In genomic region chr13:14063013-14063941, GRCm38 (mm10) we compare ENCODE assay signal across 8 mouse cellular contexts. TPM values are rescaled to one million over a fixed set of nuclear protein-coding genes. Genes with fewer than 3 reads are reported as not detected.
DNase-seq lines count a peak whose midpoint lies in the region; ATAC-seq and TF ChIP-seq lines count a peak whose summit lies in the region.

TSS of gene Arid4b (plus strand) at chr13:14063232.
TSS of gene Ggps1 (minus strand) at chr13:14063488.

- H3K4me2 ChIP-seq in heart, embryonic 15.5 days: peak within 1 kb of the TSS; percentile 77
- H3K4me2 ChIP-seq in liver, embryonic 14.5 days (ENCODE audit: low read depth): peak within 1 kb of the TSS; percentile 85
- H3K4me2 ChIP-seq in neural tube, embryonic 11.5 days (ENCODE audit: low read depth): peak within 1 kb of the TSS; percentile 75
- H3K4me2 ChIP-seq in stomach, postnatal 0 days (replicated peaks; ENCODE audit: low read depth): peak within 1 kb of the TSS; percentile 78

- H3K4me3 ChIP-seq in forebrain, embryonic 10.5 days: peak within 1 kb of the TSS; percentile 99
- peak within 1 kb of the TSS; percentile 98 for H3K4me3 ChIP-seq in heart, embryonic 15.5 days
- peak within 1 kb of the TSS; percentile 89 to 92 for H3K4me3 ChIP-seq in liver, embryonic 14.5 days (ENCODE audit: insufficient read depth in 1 of 2, low read depth in 2 of 2, low read length in 2 of 2)
- H3K4me3 ChIP-seq in neural tube, embryonic 11.5 days (ENCODE audit: low read depth, low read length): peak within 1 kb of the TSS; percentile 99
- peak within 1 kb of the TSS; percentile 99 for H3K4me3 ChIP-seq in stomach, postnatal 0 days (ENCODE audit: low read depth, low read length)

- peak; percentile 95 for DNase-seq in CD8-positive naive resting alpha-beta T cell, adult 2 months (ENCODE audit: low read depth in 2 of 2, low spot score in 2 of 2)
- DNase-seq in c-Kit-positive CD71-negative TER-119-negative erythroid progenitor cells, embryonic 14.5 days (ENCODE audit: low read depth): peak; percentile 94
- peak; percentile 95 for DNase-seq in forebrain, embryonic 10.5 days (ENCODE audit: extremely low spot score, low spot score)
- DNase-seq in kidney, postnatal 25 days: peak; percentile 96 to 99
- peak; percentile 97 to 99 (median 97) for DNase-seq in liver, embryonic 14.5 days (ENCODE audit: low read depth in 3 of 3, low spot score in 3 of 3)
- DNase-seq in neural tube, embryonic 11.5 days (ENCODE audit: low spot score): peak; percentile 95
- peak; percentile 97 for DNase-seq in stomach, postnatal 0 days (ENCODE audit: low spot score)

- no peak for TF ChIP-seq CTCF in liver, embryonic 14.5 days (IDR thresholded peaks at IDR 0.05; ENCODE audit: low read depth)
- no peak for TF ChIP-seq CTCF in stomach, postnatal 0 days (IDR thresholded peaks at IDR 0.05; ENCODE audit: low read depth)

- under 1% methylated on average over 64 of the region's 64 CpGs for WGBS in forebrain, embryonic 10.5 days
- WGBS in heart, embryonic 15.5 days: under 1% methylated on average over 64 of the region's 64 CpGs
- under 1% methylated on average over 64 of the region's 64 CpGs for WGBS in liver, embryonic 14.5 days (ENCODE audit: insufficient replicate concordance)
- under 1% methylated on average over 63 of the region's 64 CpGs for WGBS in neural tube, embryonic 11.5 days
- WGBS in stomach, postnatal 0 days: under 1% methylated on average over 62 of the region's 64 CpGs

- peaks cover 28% of the 10 kb centered on the region for H3K4me1 ChIP-seq in forebrain, embryonic 10.5 days
- H3K4me1 ChIP-seq in heart, embryonic 15.5 days (replicated peaks): peaks cover 11% of the 10 kb centered on the region
- H3K4me1 ChIP-seq in liver, embryonic 14.5 days (replicated peaks; ENCODE audit: control insufficient read depth in 2 of 2, insufficient read depth in 2 of 2, low read length in 1 of 2): peaks cover 4 to 9% of the 10 kb centered on the region in 2 experiments
- peaks cover 4% of the 10 kb centered on the region; the same call in 1 of the 2 replicates for H3K4me1 ChIP-seq in neural tube, embryonic 11.5 days (ENCODE audit: control insufficient read depth, insufficient read depth, low read length)
- H3K4me1 ChIP-seq in stomach, postnatal 0 days (replicated peaks; ENCODE audit: control insufficient read depth, insufficient read depth): no peaks in the 10 kb centered on the region

- H3K9me3 ChIP-seq in forebrain, embryonic 10.5 days: no peaks in the 10 kb centered on the region
- no peaks in the 10 kb centered on the region for H3K9me3 ChIP-seq in heart, embryonic 15.5 days (replicated peaks)
- H3K9me3 ChIP-seq in liver, embryonic 14.5 days (ENCODE audit: control insufficient read depth, low read length): no peaks in the 10 kb centered on the region
- H3K9me3 ChIP-seq in neural tube, embryonic 11.5 days (ENCODE audit: control insufficient read depth, low read length): no peaks in the 10 kb centered on the region
- H3K9me3 ChIP-seq in stomach, postnatal 0 days (ENCODE audit: control insufficient read depth, low read length): no peaks in the 10 kb centered on the region

- peaks cover 42% of the 10 kb centered on the region for H3K36me3 ChIP-seq in forebrain, embryonic 10.5 days (replicated peaks)
- H3K36me3 ChIP-seq in heart, embryonic 15.5 days: 0 out of 2 replicates have a peak, but pooled peaks cover 9% of the 10 kb centered on the region
- no peaks in the 10 kb centered on the region for H3K36me3 ChIP-seq in liver, embryonic 14.5 days (replicated peaks; ENCODE audit: control insufficient read depth, insufficient read depth, low read depth)
- no peaks in the 10 kb centered on the region for H3K36me3 ChIP-seq in neural tube, embryonic 11.5 days (ENCODE audit: control insufficient read depth, insufficient read depth, low read length)
- no peaks in the 10 kb centered on the region for H3K36me3 ChIP-seq in stomach, postnatal 0 days (ENCODE audit: control insufficient read depth, insufficient read depth, low read length)

- TF ChIP-seq EP300 in liver, embryonic 14.5 days (IDR thresholded peaks at IDR 0.05; ENCODE audit: low read depth): no peak
- TF ChIP-seq EP300 in stomach, postnatal 0 days (optimal IDR thresholded peaks at IDR 0.05): no peak

- H3K9ac ChIP-seq in heart, embryonic 15.5 days: peak within 1 kb of the TSS; percentile 98
- H3K9ac ChIP-seq in liver, embryonic 14.5 days (replicated peaks): peak within 1 kb of the TSS; percentile 99
- H3K9ac ChIP-seq in neural tube, embryonic 11.5 days (ENCODE audit: low read length): peak within 1 kb of the TSS; percentile 98
- H3K9ac ChIP-seq in stomach, postnatal 0 days (ENCODE audit: low read length): peak within 1 kb of the TSS; percentile 98

- peak within 1 kb of the TSS; percentile 97 for H3K27ac ChIP-seq in forebrain, embryonic 10.5 days
- peak within 1 kb of the TSS; percentile 99 for H3K27ac ChIP-seq in heart, embryonic 15.5 days
- peak within 1 kb of the TSS; percentile 78 for H3K27ac ChIP-seq in liver, embryonic 14.5 days
- H3K27ac ChIP-seq in neural tube, embryonic 11.5 days (ENCODE audit: low read depth, low read length): peak within 1 kb of the TSS; percentile 95
- peak within 1 kb of the TSS; percentile 98 for H3K27ac ChIP-seq in stomach, postnatal 0 days (replicated peaks)

- ATAC-seq in heart, embryonic 15.5 days (replicated peaks; ENCODE audit: insufficient number of reproducible peaks, insufficient read depth, low FRiP score, low read depth): peak; percentile 96
- ATAC-seq in liver, embryonic 14.5 days (ENCODE audit: insufficient read depth): peak; percentile 93
- ATAC-seq in neural tube, embryonic 11.5 days (ENCODE audit: insufficient read depth, low FRiP score, low TSS enrichment): peak; percentile 96
- ATAC-seq in stomach, postnatal 0 days (ENCODE audit: low FRiP score, low TSS enrichment): peak; percentile 98

- H3K27me3 ChIP-seq in forebrain, embryonic 10.5 days (ENCODE audit: poor library complexity, severe bottlenecking): no peaks in the 10 kb centered on the region
- H3K27me3 ChIP-seq in heart, embryonic 15.5 days: no peaks in the 10 kb centered on the region
- no peaks in the 10 kb centered on the region for H3K27me3 ChIP-seq in liver, embryonic 14.5 days (ENCODE audit: control insufficient read depth, insufficient read depth, low read length)
- no peaks in the 10 kb centered on the region for H3K27me3 ChIP-seq in neural tube, embryonic 11.5 days (ENCODE audit: control insufficient read depth, insufficient read depth, low read length)
- no peaks in the 10 kb centered on the region for H3K27me3 ChIP-seq in stomach, postnatal 0 days (ENCODE audit: control insufficient read depth, insufficient read depth, low read length)

RNA-seq across cellular contexts. Expression of gene Arid4b, which starts in this region (rescaled TPM):
- polyA plus RNA-seq in forebrain, embryonic 10.5 days (2016; fragmentation: Nextera tagmentation; extraction: Ambion mirVana): 67.2 and 71.4 TPM in 2 replicates
- 38.3 and 39.5 TPM in 2 replicates for polyA plus RNA-seq in heart, embryonic 15.5 days (2015; fragmentation: Nextera tagmentation; extraction: Ambion mirVana)
- 3.4 and 5.2 TPM in 2 replicates for polyA plus RNA-seq in liver, embryonic 14.5 days (2012; rRNA removed)
- polyA plus RNA-seq in liver, embryonic 14.5 days (2014; fragmentation: Nextera tagmentation; extraction: Ambion mirVana): 11.7 and 12.8 TPM in 2 replicates
- 75.9 and 78.8 TPM in 2 replicates for polyA plus RNA-seq in neural tube, embryonic 11.5 days (2014; fragmentation: Nextera tagmentation; extraction: Ambion mirVana)
- polyA plus RNA-seq in stomach, postnatal 0 days (2015; fragmentation: Nextera tagmentation; extraction: Ambion mirVana): 31.1 and 32.1 TPM in 2 replicates

RNA-seq across cellular contexts. Expression of gene Ggps1, which starts in this region (rescaled TPM):
- 54.8 and 56.3 TPM in 2 replicates for polyA plus RNA-seq in forebrain, embryonic 10.5 days (2016; fragmentation: Nextera tagmentation; extraction: Ambion mirVana)
- polyA plus RNA-seq in heart, embryonic 15.5 days (2015; fragmentation: Nextera tagmentation; extraction: Ambion mirVana): 41.0 and 41.4 TPM in 2 replicates
- polyA plus RNA-seq in liver, embryonic 14.5 days (2012; rRNA removed): 4.4 and 5.9 TPM in 2 replicates
- polyA plus RNA-seq in liver, embryonic 14.5 days (2014; fragmentation: Nextera tagmentation; extraction: Ambion mirVana): 10.9 and 12.3 TPM in 2 replicates
- polyA plus RNA-seq in neural tube, embryonic 11.5 days (2014; fragmentation: Nextera tagmentation; extraction: Ambion mirVana): 75.3 and 76.9 TPM in 2 replicates
- polyA plus RNA-seq in stomach, postnatal 0 days (2015; fragmentation: Nextera tagmentation; extraction: Ambion mirVana): 27.2 and 28.0 TPM in 2 replicates

Comparison
In these comparisons a context has a peak if more than half of its experiments do, and no peak if none do; other contexts are left out.
1. Peak in every context shown above with its lines: DNase-seq, ATAC-seq, H3K4me3 ChIP-seq and H3K27ac ChIP-seq.